Mouse (Mus musculus) hindbrain, embryonic 12.5 days (tissue): ENCODE measurements at regions not wholly inside any gene's neighbourhood (a gene's known extent, or its start where the extent isn't known, plus 50 kb on each side); places are given as distances from the start of the nearest gene placed in this dataset.

Source experiments
- ATAC-seq: fragments of 200-750 bp; cut with Nextera tagmentation; 2 replicates; pipeline ENCODE4 v1.8.0; 2017; ENCODE audit warnings: moderate TSS enrichment; ENCODE audit not compliant: low FRiP score
- H3K27ac ChIP-seq: fragments of 300-500 bp; sonication (generic); 2 replicates; pipeline ENCODE4 v1.5.1; 2016; ENCODE audit warnings: mild to moderate bottlenecking
- H3K27me3 ChIP-seq: fragments of 300-500 bp; sonication (generic); 2 replicates; pipeline ENCODE4 v1.6.1; 2016; ENCODE audit warnings: mild to moderate bottlenecking
- H3K36me3 ChIP-seq: fragments of 300-500 bp; sonication (generic); 2 replicates; pipeline ENCODE4 v1.6.1; 2016; ENCODE audit warnings: mild to moderate bottlenecking
- H3K4me1 ChIP-seq: fragments of 300-500 bp; sonication (generic); 2 replicates; pipeline ENCODE4 v1.6.1; 2016
- H3K4me2 ChIP-seq: fragments of 300-500 bp; sonication (generic); replicated peaks from 2 replicates; pipeline ENCODE4 v1.6.1; 2016; ENCODE audit warnings: mild to moderate bottlenecking
- H3K4me3 ChIP-seq: fragments of 300-500 bp; sonication (generic); 2 replicates; pipeline ENCODE4 v1.5.1; 2016; ENCODE audit warnings: mild to moderate bottlenecking
- H3K9ac ChIP-seq: fragments of 300-500 bp; sonication (generic); 2 replicates; pipeline ENCODE4 v1.6.1; 2016; ENCODE audit warnings: mild to moderate bottlenecking, moderate library complexity
- H3K9me3 ChIP-seq: fragments of 300-500 bp; sonication (generic); replicated peaks from 2 replicates; pipeline ENCODE4 v1.6.1; 2016; ENCODE audit warnings: mild to moderate bottlenecking
- WGBS: fragments of 180-500 bp; shearing (Covaris S2); methylation state at CpG from one replicate; pipeline ENCODE4 v1.1.7; 2016; 5-methylcytosine and 5-hydroxymethylcytosine counted together

GRCm38 (mm10) chr3:144270206-144270605, 65.2 kb upstream of the Lmo4 start:
- H3K4me2 ChIP-seq, result no peak overlapping the region
- no peaks in the 10 kb centered on the region for H3K4me1 ChIP-seq
- no peaks in the 10 kb centered on the region for H3K9me3 ChIP-seq
- H3K27me3 ChIP-seq, result no peaks in the 10 kb centered on the region
- no peak overlapping the region for H3K27ac ChIP-seq
- WGBS, result 89% methylated on average over 6 of the region's 6 CpGs
- ATAC-seq, result no peak
- H3K4me3 ChIP-seq, result no peak overlapping the region
- H3K9ac ChIP-seq, result no peak overlapping the region
- no peaks in the 10 kb centered on the region for H3K36me3 ChIP-seq

GRCm38 (mm10) chr3:144264554-144264953, 59.5 kb upstream of the Lmo4 start:
- Histone ChIP-seq H3K9ac (no peak overlapping the region), H3K9me3 (no peaks in the 10 kb centered on the region), H3K36me3 (no peaks in the 10 kb centered on the region), H3K4me3 (no peak overlapping the region), H3K4me1 (no peaks in the 10 kb centered on the region), H3K27ac (no peak overlapping the region), H3K4me2 (no peak overlapping the region), H3K27me3 (no peaks in the 10 kb centered on the region)
- ATAC-seq, result no peak
- 77% methylated on average over 3 of the region's 3 CpGs for WGBS

DNA sequence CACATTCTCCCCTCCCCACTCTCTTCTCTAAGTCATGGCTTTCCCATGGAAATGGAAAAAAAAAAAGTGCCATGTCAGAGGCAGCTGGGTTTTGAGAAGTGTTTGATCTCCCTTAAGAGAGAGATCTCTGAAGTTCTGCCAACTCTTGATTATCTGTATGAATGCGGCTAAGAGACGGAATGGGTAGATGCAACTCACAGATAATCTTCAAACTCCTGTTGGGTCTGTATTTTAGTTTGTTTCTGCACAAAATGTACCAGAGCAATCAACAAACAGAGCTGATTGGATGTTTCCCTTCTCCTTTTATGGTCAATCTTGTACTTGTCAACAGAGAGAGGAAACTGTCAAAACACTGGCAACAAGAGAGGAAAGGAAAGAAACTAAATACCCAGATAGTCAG, 55.9 kb upstream of the Lmo4 start:
- H3K4me1 ChIP-seq, result peaks cover 8% of the 10 kb centered on the region
- no peak overlapping the region for H3K4me2 ChIP-seq
- WGBS, result 83% methylated on average over 2 of the region's 2 CpGs
- no peaks in the 10 kb centered on the region for H3K9me3 ChIP-seq
- H3K9ac ChIP-seq, result no peak overlapping the region
- no peak for ATAC-seq
- H3K4me3 ChIP-seq, result no peak overlapping the region
- no peaks in the 10 kb centered on the region for H3K27me3 ChIP-seq
- no peaks in the 10 kb centered on the region for H3K36me3 ChIP-seq
- no peak overlapping the region for H3K27ac ChIP-seq

DNA sequence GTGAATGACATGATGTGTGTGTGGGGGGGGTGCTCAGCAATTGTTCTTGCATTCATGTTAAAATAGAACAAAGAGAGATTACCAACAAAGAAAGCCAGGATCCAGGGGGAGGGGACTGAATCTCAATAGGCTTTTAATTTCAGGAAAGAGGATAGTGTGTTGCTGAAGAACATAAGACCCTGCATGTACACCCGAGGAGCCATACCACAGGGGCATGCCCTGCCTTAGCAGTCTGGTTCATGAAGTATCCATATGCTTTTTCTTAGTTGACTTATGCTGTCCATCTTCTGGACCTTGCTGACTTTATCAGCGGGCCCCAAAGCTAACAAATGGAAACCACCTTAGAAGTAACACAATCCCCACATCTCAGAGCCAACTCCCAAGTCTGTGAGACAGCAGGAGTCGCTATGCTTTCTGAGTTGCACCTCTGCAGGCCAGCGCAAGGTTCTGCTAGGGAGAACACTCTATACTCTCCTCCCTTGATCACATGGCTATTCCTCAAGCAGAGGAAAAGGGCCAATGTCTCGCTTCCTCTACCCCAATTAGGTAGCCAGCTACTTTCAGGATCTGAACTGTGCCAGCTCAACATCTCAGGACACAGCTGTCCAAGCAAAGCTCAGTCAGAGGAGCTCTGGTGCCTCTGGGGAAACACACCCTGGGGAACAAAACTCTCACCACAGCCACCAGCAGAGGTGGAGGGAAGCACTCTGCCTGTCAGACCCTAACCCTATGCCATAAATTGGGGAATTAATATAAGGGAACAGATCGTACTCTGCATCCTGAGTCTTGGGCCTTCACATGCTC, 52.9 kb upstream of the Lmo4 start:
- H3K4me2 ChIP-seq, result no peak overlapping the region
- H3K9ac ChIP-seq, result no peak overlapping the region
- H3K4me3 ChIP-seq, result no peak overlapping the region
- 53% methylated on average over 6 of the region's 6 CpGs for WGBS
- no peak for ATAC-seq
- H3K4me1 ChIP-seq, result peaks cover 8% of the 10 kb centered on the region
- H3K27me3 ChIP-seq, result no peaks in the 10 kb centered on the region
- no peaks in the 10 kb centered on the region for H3K9me3 ChIP-seq
- H3K36me3 ChIP-seq, result no peaks in the 10 kb centered on the region
- no peak overlapping the region for H3K27ac ChIP-seq

DNA sequence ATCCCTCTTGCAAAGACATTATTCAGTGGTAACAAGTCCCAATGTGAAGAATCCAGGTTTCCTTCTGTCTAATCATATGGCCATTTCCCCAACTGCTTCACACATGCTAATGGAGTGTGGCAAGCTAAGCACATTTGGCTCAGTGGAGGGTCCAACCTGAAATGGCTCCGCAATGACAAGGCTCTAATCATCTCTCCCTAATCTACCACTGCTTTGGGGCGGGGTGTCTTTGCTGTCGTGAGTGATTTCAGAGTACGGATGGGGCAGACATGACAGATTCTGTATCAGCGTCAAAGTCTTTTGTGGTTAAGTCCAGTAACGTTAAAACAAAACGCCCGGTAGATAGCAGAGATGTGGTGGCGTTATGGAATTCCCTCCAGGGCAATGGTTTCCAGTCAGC, 52.2 kb upstream of the Lmo4 start:
- Histone ChIP-seq H3K27ac (no peak overlapping the region), H3K27me3 (no peaks in the 10 kb centered on the region), H3K9me3 (no peaks in the 10 kb centered on the region), H3K4me1 (peaks cover 8% of the 10 kb centered on the region), H3K4me2 (no peak overlapping the region), H3K9ac (no peak overlapping the region), H3K36me3 (no peaks in the 10 kb centered on the region), H3K4me3 (no peak overlapping the region)
- WGBS, result 78% methylated on average over 9 of the region's 9 CpGs
- ATAC-seq, result no peak; the same call in 1 of the 2 replicates

DNA sequence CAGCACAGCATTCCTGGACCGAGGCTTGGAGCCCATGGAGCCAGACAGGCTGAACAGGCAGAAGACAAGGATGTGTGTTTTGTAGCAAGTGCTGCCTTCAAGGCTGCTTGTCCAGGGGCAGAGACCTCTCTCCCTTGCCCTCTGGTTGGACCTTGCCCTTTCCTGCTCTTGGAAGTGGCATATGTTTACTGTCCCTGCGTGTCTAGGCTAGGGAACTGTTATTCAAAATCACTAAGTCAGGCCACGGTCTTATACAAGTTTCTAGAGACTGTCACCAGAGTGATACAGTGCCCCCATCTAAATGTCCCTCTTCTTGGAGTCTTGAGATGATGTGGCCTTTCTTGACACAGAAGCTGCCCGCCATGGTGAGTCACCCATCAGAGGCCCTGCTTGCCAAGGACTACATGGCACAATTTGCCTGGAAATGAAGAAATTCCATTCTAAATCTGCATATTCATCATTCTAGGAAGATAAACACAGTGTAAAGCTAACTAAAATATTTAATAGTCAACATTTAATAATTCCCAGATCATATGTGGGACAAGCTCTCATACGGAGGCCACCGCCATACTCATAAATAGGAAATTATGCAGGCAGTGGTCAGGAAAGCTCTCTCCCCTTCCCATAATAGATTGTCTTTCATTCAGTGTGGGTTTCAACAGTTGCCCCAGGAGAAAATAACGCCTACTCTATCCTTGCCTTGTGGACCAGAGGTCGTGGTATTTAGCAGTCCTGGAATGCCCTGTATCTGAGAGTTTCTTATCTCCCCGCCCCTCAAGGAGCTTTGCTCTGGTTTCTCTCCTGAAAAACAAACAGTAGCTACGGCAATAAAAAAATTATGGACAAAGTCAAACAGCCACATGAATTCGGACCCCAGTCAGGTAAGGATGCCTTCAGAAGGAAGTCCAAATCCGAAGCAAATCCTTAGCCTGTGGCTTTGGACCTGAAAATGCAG, 50.9 kb upstream of the Lmo4 start:
- Histone ChIP-seq H3K9me3 (no peaks in the 10 kb centered on the region), H3K36me3 (no peaks in the 10 kb centered on the region), H3K4me1 (peaks cover 8% of the 10 kb centered on the region), H3K27ac (no peak overlapping the region), H3K4me3 (no peak overlapping the region), H3K4me2 (no peak overlapping the region), H3K9ac (no peak overlapping the region), H3K27me3 (no peaks in the 10 kb centered on the region)
- no peak for ATAC-seq
- 80% methylated on average over 12 of the region's 12 CpGs for WGBS
